Mouse (Mus musculus) urinary bladder, adult 2 months (tissue): ENCODE results near the gene Mndal. TPM values are rescaled to one million over a fixed set of nuclear protein-coding genes. Genes with fewer than 3 reads are reported as not detected.
"Not testable (repeated sequence)": the region's sequence is repeated elsewhere in the genome, so short reads cannot be mapped to it uniquely, and the experiment has no call there.

ENCODE experiments used
- DNase-seq: peaks from one replicate; pipeline ENCODE4 v3.0.0; 2022; ENCODE audit warnings: low spot score
- polyA plus RNA-seq: library from polyadenylated mRNA; depleted of rRNA; stranded (reverse); fragments of >200 nt; gene quantifications from 2 replicates; pipeline ENCODE4 v1.2.3, GENCODE M21; 2012

The Mndal gene
- polyA plus RNA-seq, 1 experiment, result 23.0 TPM

DNA sequence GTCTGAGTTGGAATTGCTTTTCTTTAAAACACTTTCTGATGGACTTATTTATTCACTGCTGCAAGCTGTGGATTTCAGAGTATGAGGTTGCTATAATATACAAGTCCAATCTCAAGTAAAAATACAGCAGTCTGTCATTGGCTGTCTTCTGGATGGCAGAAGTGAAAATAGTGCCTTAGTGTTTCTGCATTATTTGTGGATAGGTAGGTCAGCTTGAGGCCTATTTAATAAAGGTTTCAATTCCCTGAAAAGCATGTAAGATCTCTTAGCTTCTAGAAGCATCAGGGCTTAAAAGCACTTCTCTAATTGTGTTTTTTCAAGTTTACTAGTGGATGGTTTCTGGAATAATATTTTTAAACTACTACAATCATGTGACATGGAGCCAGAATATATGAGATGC, 52.5 kb downstream of the Mndal start:
- not testable (repeated sequence) for DNase-seq

DNA sequence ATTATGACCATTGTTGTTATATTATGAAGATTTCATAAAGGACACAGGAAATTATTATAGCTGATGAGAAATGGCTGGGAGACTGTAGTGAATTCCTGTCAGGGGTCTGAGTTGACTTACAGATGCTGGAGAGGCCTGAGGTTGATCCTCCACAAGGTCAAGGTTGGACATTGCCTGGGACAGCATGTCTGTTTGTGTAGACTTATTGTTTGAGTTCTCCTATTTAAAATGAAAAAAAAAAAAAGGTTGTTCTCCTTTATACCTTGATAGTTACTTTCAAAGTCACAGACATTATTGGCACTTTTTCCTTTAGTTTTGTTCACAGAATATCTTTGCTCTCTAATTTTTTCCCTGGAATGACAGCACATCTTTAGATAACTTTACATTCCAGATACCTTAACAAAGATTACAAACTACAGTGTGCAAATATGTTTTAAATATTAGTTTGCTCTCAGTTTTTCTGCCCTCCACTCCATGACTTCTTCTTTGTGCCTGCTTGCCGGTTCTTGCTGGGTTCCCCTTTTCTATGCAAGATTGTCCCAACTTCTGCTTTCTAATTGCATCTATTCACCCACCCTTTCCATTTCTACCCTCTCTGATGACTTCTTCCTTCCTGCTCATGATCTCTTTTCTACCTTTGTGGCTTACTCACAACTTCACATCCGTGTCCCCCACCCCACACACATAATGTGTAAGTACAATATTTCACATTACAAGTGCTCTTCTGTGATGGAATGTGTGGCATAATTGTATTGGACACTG, 55.1 kb downstream of the Mndal start:
- not testable (repeated sequence) for DNase-seq

- DNase-seq, result not testable (repeated sequence)
Observed at GRCm38 (mm10) chr1:173880004-173880666, 62.2 kb downstream of the Mndal start.

- DNase-seq, result not testable (repeated sequence)
Observed at GRCm38 (mm10) chr1:173879225-173879987, 62.9 kb downstream of the Mndal start.

GRCm38 (mm10) chr1:173878264-173878663, 64.0 kb downstream of the Mndal start:
- not testable (repeated sequence) for DNase-seq

DNA sequence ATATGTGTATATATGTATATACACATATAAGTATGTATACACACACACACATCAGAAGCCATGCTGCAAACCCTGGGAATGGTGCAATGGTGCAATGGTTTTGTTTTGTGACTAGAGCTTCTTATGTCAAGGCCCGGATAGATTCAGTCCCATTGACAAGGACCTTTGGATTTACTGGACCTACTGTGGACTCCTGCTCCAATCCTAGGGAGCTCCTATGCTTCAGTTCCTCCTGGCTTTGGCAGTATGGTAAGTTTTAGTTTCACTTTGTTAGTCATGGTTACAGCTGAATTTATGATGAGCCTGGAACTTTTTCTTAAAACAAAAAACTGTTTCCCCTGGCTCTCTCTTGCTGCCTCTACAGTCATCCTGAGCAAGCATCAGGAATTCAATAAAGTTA, 65.2 kb downstream of the Mndal start:
- not testable (repeated sequence) for DNase-seq

GRCm38 (mm10) chr1:173868586-173868985, 73.7 kb downstream of the Mndal start:
- DNase-seq, result not testable (repeated sequence)

DNA sequence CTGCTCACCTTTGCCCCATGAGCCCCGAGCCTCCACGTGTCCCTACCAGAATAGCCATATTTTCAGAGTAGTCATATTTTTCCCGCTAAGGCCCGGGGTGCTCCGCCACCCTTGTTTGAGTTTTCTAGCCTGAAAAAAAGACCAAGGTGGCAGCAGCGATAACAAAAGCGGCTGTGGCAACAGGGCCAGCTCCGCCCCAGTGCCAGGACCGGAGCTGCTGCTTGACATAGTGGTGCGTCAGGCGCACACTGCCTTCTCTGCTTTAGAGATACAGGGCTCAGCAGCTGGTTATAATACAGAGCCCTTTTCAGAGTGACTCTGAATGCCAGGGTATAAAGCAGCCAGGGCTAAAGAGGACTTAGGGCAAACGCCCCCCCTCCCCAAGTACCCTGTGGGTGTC, 75.8 kb downstream of the Mndal start:
- DNase-seq, result no peak

DNA sequence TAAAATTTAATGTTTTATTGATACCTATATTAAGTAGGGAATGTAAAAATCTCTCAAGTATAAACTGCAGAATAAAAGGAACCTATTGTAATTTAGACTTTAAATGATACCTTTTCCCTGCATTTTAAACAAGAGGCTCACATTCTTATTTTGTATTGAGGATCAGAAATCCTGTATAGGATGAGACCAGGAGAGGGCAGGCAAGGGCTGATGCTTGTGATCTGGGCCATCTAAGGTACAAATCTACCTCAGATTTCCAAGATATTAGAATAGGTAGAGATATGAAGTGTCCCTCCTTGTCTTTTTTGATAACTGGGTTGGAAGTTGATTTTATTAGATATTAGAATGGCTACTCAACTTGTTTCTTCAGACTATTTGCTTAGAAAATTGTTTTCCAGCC, 88.6 kb downstream of the Mndal start:
- not testable (repeated sequence) for DNase-seq

DNA sequence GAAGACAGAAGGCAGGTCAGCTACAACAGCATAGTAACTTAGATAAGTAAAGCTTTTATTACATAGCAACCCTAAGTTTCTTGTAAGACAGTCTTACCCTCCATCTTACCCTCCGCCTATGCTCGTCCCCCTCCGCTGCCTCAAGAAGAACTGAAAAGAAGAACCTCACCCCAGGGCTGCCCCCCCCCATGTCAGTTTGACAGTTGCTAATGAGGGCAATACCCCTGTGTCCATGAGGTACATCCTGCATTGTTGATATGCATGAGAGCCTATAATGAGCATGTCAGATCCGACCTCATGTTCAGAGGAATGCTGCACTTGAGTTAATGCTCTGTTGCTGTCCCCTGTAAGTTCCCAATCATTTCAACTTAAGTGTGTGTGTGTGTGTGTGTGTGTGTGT, 89.4 kb downstream of the Mndal start:
- DNase-seq, result not testable (repeated sequence)

GRCm38 (mm10) chr1:173846193-173846592, 96.1 kb downstream of the Mndal start:
- not testable (repeated sequence) for DNase-seq

- no peak for DNase-seq
Observed at GRCm38 (mm10) chr1:173844754-173845153, 97.5 kb downstream of the Mndal start.

DNA sequence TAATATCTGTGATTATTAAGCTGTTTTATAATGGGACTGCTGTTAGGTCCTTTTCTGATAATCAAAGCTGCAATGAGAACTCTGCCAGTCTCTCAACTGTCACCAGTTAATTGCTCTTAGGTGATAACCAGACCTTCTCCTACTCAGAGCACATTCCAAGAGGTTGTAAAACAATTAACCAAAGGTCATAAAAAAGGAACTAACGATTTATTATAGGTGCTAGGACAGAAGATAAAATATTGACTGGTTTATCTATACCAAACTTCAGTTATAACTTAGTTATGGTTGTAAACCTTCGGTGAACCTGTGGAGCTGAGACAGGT, 120.8 kb downstream of the Mndal start:
- DNase-seq, result not testable (repeated sequence)

- DNase-seq, result not testable (repeated sequence)
Observed at GRCm38 (mm10) chr1:173820794-173821480, 121.4 kb downstream of the Mndal start.

GRCm38 (mm10) chr1:173809294-173809693, 133.0 kb downstream of the Mndal start:
- not testable (repeated sequence) for DNase-seq

- not testable (repeated sequence) for DNase-seq
Observed at GRCm38 (mm10) chr1:173802689-173803281, 139.5 kb downstream of the Mndal start.

GRCm38 (mm10) chr1:173802207-173802606, 140.1 kb downstream of the Mndal start:
- not testable (repeated sequence) for DNase-seq

DNA sequence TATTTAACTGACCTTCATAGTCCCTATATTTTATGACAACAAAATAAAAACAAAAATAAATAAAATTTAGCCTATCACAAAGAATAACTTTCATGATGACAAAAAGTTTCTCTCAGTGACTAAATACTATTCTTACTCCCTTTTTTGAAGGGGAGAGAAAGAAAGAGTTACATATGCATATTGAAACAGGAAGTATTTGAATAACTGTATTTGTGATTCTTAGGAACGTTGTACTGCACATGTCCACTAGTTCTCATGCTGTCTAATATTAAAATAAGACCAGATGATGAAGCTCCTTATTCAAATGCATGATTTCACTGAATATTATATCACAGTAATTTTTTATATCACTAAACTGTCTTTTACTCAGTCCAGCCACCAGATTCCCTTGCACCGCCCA, 140.5 kb downstream of the Mndal start:
- not testable (repeated sequence) for DNase-seq
